18 mouse cellular contexts compared by ENCODE assay signal in genomic region chr17:5846101-5846500, GRCm38 (mm10). TPM values are rescaled to one million over a fixed set of nuclear protein-coding genes. Genes with fewer than 3 reads are reported as not detected.
A peak's percentile ranks its signal among the peaks of the same experiment; 100 is the strongest.
DNase-seq lines count a peak whose midpoint lies in the region; ATAC-seq and TF ChIP-seq lines count a peak whose summit lies in the region.
"Had no signal": no experiment of that assay in that cellular context is flagged by ENCODE, and none has a peak within 500 bp of the region (broad histone marks: within the 10 kb centered on the region; RNA-seq: fewer than 3 reads in every experiment).

No protein-coding gene starts in this region.

- no peak overlapping the region for H3K4me2 ChIP-seq in intestine, embryonic 16.5 days (ENCODE audit: low read depth, low read length)
- no peak overlapping the region for H3K4me2 ChIP-seq in intestine, embryonic 15.5 days (replicated peaks)
- H3K4me2 ChIP-seq: liver, embryonic 11.5 days; lung, embryonic 14.5 days had no signal

- H3K4me3 ChIP-seq in intestine, embryonic 16.5 days (ENCODE audit: low read length): no peak overlapping the region
- no peak overlapping the region for H3K4me3 ChIP-seq in intestine, embryonic 15.5 days (replicated peaks)
- no peak overlapping the region for H3K4me3 ChIP-seq in small intestine, adult 2 months (ENCODE audit: low read depth, low read length)

- H3K36me3 ChIP-seq in intestine, embryonic 16.5 days (ENCODE audit: control insufficient read depth, insufficient read depth, low read length): no peaks in the 10 kb centered on the region
- H3K36me3 ChIP-seq in intestine, embryonic 15.5 days: no peaks in the 10 kb centered on the region
- H3K36me3 ChIP-seq in small intestine, adult 2 months (ENCODE audit: control insufficient read depth, insufficient read depth, low read length): peaks cover 3% of the 10 kb centered on the region; the same call in 1 of the 2 replicates

- no peaks in the 10 kb centered on the region for H3K9me3 ChIP-seq in intestine, embryonic 16.5 days (ENCODE audit: control insufficient read depth, low read length)
- no peaks in the 10 kb centered on the region for H3K9me3 ChIP-seq in intestine, embryonic 15.5 days

- no peak for ATAC-seq in intestine, embryonic 16.5 days
- no peak for ATAC-seq in intestine, embryonic 15.5 days
- ATAC-seq: forebrain, embryonic 16.5 days; midbrain, embryonic 16.5 days had no signal

- H3K27ac ChIP-seq in intestine, embryonic 16.5 days (ENCODE audit: low read length): 0 out of 2 replicates have a peak overlapping the region, but pooled peaks have one; percentile 37
- H3K27ac ChIP-seq in intestine, embryonic 15.5 days: no peak overlapping the region
- H3K27ac ChIP-seq in small intestine, adult 2 months (ENCODE audit: insufficient read depth, low read depth, low read length): 0 out of 2 replicates have a peak overlapping the region, but pooled peaks have one; percentile 13

- TF ChIP-seq CTCF in small intestine, adult 2 months (IDR thresholded peaks at IDR 0.05; ENCODE audit: extremely low read depth, insufficient read length, insufficient replicate concordance, low read depth, low read length): no peak

- no peak for TF ChIP-seq POLR2A in small intestine, adult 2 months (IDR thresholded peaks at IDR 0.05; ENCODE audit: low read depth, low read length)

- H3K4me1 ChIP-seq in intestine, embryonic 16.5 days (ENCODE audit: control insufficient read depth, insufficient read depth, low read length): peaks cover 44% of the 10 kb centered on the region
- peaks cover 29% of the 10 kb centered on the region for H3K4me1 ChIP-seq in intestine, embryonic 15.5 days (replicated peaks)
- H3K4me1 ChIP-seq in small intestine, adult 2 months (ENCODE audit: control insufficient read depth, insufficient read depth, insufficient read length, low read length): peaks cover 31% of the 10 kb centered on the region; the same call in 1 of the 2 replicates

- no peak overlapping the region for H3K9ac ChIP-seq in intestine, embryonic 16.5 days (ENCODE audit: low read depth, low read length)
- no peak overlapping the region for H3K9ac ChIP-seq in intestine, embryonic 15.5 days
- H3K9ac ChIP-seq: lung, embryonic 14.5 days had no signal

- DNase-seq in embryo, embryonic 10 days (ENCODE audit: low spot score): peak; percentile 26
- no peak for DNase-seq in embryo, embryonic 10.5 days (ENCODE audit: low spot score)
- peak; percentile 83 for DNase-seq in NIH3T3 (ENCODE audit: low read depth)
- DNase-seq in spleen, postnatal 10 days (ENCODE audit: low spot score in 2 of 2): no peak
- DNase-seq in ovary, adult 18-20 months (ENCODE audit: low spot score): no peak
- DNase-seq: adrenal gland, adult 8-10 months; cerebellum, postnatal 10 days; heart, postnatal 14 days; layer of hippocampus, postnatal 36 days; left cerebral cortex, postnatal 4 days; lung, embryonic 14.5 days; thymus, postnatal 4 days had no signal

- WGBS in intestine, embryonic 16.5 days: 44% methylated on average over 8 of the region's 8 CpGs
- WGBS in intestine, embryonic 15.5 days: 40% methylated on average over 8 of the region's 8 CpGs
- WGBS in small intestine, adult 2 months: 49% methylated on average over 8 of the region's 8 CpGs

- H3K27me3 ChIP-seq in intestine, embryonic 16.5 days (replicated peaks; ENCODE audit: control insufficient read depth, insufficient read depth, low read length): no peaks in the 10 kb centered on the region
- H3K27me3 ChIP-seq in intestine, embryonic 15.5 days (replicated peaks): no peaks in the 10 kb centered on the region
- H3K27me3 ChIP-seq in small intestine, adult 2 months (ENCODE audit: control insufficient read depth, insufficient read depth, low read length): no peaks in the 10 kb centered on the region

RNA-seq across cellular contexts. Expression of gene Snx9, which starts 5.0 kb away (rescaled TPM):
- polyA plus RNA-seq in intestine, embryonic 16.5 days (2015; fragmentation: Nextera tagmentation; extraction: Ambion mirVana): 52.6 and 61.6 TPM in 2 replicates
- 49.8 and 55.9 TPM in 2 replicates for polyA plus RNA-seq in intestine, embryonic 15.5 days (2015; fragmentation: Nextera tagmentation; extraction: Ambion mirVana)
- polyA plus RNA-seq in small intestine, adult 2 months (2012; rRNA removed): 28.0 and 66.3 TPM in 2 replicates

Comparison
In these comparisons a context has a peak if more than half of its experiments do, and no peak if none do; other contexts are left out.
1. DNase-seq: peak in embryo, embryonic 10 days (single experiment) and NIH3T3 (single experiment); none in embryo, embryonic 10.5 days (single experiment), spleen, postnatal 10 days (0 of 2) and ovary, adult 18-20 months (single experiment).